Mouse (Mus musculus): Measurements from ENCODE around the gene Ptma. TPM values are rescaled to one million over a fixed set of nuclear protein-coding genes. Genes with fewer than 3 reads are reported as not detected.

Gene Ptma
- polyA plus RNA-seq, 2 experiments: 993 to 1,286 TPM

DNA sequence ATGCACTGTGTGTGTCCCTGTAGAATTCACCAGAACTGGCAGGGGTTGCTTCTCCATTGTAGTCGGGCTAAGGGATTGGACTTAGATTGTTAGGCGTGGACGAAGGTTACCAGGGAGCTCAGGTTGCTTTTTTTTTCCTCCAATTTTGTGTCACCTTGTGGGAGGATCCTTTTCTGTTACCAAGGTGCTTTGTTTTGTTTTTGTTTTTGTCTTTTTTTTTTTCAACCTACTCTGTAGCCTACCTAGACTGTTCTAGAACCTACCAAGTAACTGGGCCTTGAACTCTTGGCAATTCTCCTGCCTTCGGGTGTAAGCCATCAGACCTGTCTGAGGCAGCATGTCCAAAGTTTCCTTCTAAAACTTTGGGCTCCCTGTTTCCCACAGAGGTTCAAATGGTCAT lies 36.6 kb upstream of the Ptma start:
- H3K27ac ChIP-seq: no peak overlapping the region
- H3K27me3 ChIP-seq (ENCODE audit: control insufficient read depth, insufficient read depth, low read length): no peaks in the 10 kb centered on the region
- no peaks in the 10 kb centered on the region for H3K36me3 ChIP-seq (replicated peaks; ENCODE audit: control insufficient read depth, insufficient read depth, low read depth)
- H3K4me2 ChIP-seq (ENCODE audit: low read depth): no peak overlapping the region
- no peak for DNase-seq (ENCODE audit: low read depth in 3 of 3, low spot score in 3 of 3)
- H3K4me3 ChIP-seq (ENCODE audit: insufficient read depth in 1 of 2, low read depth in 2 of 2, low read length in 2 of 2): no peak overlapping the region
- TF ChIP-seq CTCF (IDR thresholded peaks at IDR 0.05; ENCODE audit: low read depth): no peak
- no peak for ATAC-seq (ENCODE audit: insufficient read depth)
- H3K4me1 ChIP-seq (replicated peaks; ENCODE audit: control insufficient read depth in 2 of 2, insufficient read depth in 2 of 2, low read length in 1 of 2): peaks cover 26 to 35% of the 10 kb centered on the region in 2 experiments
- 78% methylated on average over 4 of the region's 4 CpGs for WGBS (ENCODE audit: insufficient replicate concordance)
- no peak overlapping the region for H3K9ac ChIP-seq (replicated peaks)
- H3K9me3 ChIP-seq (ENCODE audit: control insufficient read depth, low read length): no peaks in the 10 kb centered on the region

DNA sequence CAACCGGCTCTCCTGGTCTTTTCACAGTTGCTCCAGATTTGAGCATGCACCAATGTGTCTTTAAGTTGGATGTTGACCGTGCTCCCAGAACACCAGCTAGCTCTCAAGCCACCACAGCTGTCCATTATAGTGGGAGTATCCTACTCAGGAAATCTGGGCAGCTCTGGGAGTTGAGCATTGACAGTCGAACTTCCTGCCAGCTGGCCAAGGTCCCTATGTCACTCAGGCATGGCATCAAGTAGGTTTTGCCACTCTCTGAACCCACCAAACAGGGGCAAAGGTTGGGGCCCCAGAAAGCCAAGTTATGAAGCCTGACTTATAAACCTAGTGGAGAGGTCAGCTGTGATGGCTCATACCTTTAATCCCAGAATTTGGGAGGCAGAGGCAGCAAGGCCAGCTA lies 35.8 kb upstream of the Ptma start:
- Histone ChIP-seq H3K4me3 (ENCODE audit: insufficient read depth in 1 of 2, low read depth in 2 of 2, low read length in 2 of 2) (no peak overlapping the region), H3K9ac (replicated peaks) (no peak overlapping the region), H3K4me1 (replicated peaks; ENCODE audit: control insufficient read depth in 2 of 2, insufficient read depth in 2 of 2, low read length in 1 of 2) (peaks cover 26 to 35% of the 10 kb centered on the region in 2 experiments), H3K36me3 (replicated peaks; ENCODE audit: control insufficient read depth, insufficient read depth, low read depth) (no peaks in the 10 kb centered on the region), H3K9me3 (ENCODE audit: control insufficient read depth, low read length) (no peaks in the 10 kb centered on the region), H3K27ac (no peak overlapping the region; the same call in 1 of the 2 replicates), H3K4me2 (ENCODE audit: low read depth) (no peak overlapping the region), H3K27me3 (ENCODE audit: control insufficient read depth, insufficient read depth, low read length) (no peaks in the 10 kb centered on the region)
- TF ChIP-seq EP300 (IDR thresholded peaks at IDR 0.05; ENCODE audit: low read depth) (no peak), CTCF (IDR thresholded peaks at IDR 0.05; ENCODE audit: low read depth) (no peak)
- ATAC-seq (ENCODE audit: insufficient read depth): no peak
- WGBS (ENCODE audit: insufficient replicate concordance): 62% methylated on average over 3 of the region's 3 CpGs
- no peak for DNase-seq (ENCODE audit: low read depth in 3 of 3, low spot score in 3 of 3)

DNA sequence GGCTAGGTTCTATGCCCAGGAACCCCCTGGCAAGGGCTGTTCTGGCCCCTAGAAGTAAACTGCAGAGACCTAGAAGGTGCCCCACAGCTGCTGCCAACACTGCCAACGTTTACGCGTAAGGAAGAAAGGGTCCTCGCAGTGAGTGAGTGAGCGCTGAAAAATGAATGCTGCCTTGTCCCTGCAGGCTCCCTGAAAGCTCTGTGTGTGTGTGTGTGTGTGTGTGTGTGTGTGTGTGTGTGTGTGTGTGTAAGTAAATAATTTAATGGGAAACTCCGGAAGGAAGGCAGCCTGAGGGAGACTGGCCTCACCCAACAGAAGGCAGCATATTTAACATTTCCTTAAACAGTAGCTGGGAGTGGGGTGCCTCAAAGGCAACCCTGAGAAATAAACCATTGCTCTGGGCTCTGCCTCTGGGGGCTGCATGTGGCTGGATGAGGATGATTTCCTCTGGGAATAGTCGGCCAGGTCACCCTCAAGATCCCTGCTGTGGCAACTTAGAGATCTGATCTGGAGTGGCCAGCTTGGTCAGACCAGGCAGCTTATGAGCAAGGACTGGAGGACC lies 34.9 kb upstream of the Ptma start:
- DNase-seq (ENCODE audit: low read depth in 3 of 3, low spot score in 3 of 3) (no peak), ATAC-seq (ENCODE audit: insufficient read depth) (no peak)
- 78% methylated on average over 7 of the region's 7 CpGs for WGBS (ENCODE audit: insufficient replicate concordance)
- no peaks in the 10 kb centered on the region for H3K9me3 ChIP-seq (ENCODE audit: control insufficient read depth, low read length)
- peak overlapping the region; percentile 54 for H3K27ac ChIP-seq
- H3K4me3 ChIP-seq (ENCODE audit: insufficient read depth in 1 of 2, low read depth in 2 of 2, low read length in 2 of 2): no peak overlapping the region
- peak overlapping the region; percentile 7 for H3K9ac ChIP-seq (replicated peaks)
- H3K36me3 ChIP-seq (replicated peaks; ENCODE audit: control insufficient read depth, insufficient read depth, low read depth): no peaks in the 10 kb centered on the region
- TF ChIP-seq EP300 (IDR thresholded peaks at IDR 0.05; ENCODE audit: low read depth) (no peak), CTCF (IDR thresholded peaks at IDR 0.05; ENCODE audit: low read depth) (no peak)
- no peak overlapping the region for H3K4me2 ChIP-seq (ENCODE audit: low read depth)
- peaks cover 24 to 32% of the 10 kb centered on the region in 2 experiments for H3K4me1 ChIP-seq (replicated peaks; ENCODE audit: control insufficient read depth in 2 of 2, insufficient read depth in 2 of 2, low read length in 1 of 2)
- H3K27me3 ChIP-seq (ENCODE audit: control insufficient read depth, insufficient read depth, low read length): no peaks in the 10 kb centered on the region

DNA sequence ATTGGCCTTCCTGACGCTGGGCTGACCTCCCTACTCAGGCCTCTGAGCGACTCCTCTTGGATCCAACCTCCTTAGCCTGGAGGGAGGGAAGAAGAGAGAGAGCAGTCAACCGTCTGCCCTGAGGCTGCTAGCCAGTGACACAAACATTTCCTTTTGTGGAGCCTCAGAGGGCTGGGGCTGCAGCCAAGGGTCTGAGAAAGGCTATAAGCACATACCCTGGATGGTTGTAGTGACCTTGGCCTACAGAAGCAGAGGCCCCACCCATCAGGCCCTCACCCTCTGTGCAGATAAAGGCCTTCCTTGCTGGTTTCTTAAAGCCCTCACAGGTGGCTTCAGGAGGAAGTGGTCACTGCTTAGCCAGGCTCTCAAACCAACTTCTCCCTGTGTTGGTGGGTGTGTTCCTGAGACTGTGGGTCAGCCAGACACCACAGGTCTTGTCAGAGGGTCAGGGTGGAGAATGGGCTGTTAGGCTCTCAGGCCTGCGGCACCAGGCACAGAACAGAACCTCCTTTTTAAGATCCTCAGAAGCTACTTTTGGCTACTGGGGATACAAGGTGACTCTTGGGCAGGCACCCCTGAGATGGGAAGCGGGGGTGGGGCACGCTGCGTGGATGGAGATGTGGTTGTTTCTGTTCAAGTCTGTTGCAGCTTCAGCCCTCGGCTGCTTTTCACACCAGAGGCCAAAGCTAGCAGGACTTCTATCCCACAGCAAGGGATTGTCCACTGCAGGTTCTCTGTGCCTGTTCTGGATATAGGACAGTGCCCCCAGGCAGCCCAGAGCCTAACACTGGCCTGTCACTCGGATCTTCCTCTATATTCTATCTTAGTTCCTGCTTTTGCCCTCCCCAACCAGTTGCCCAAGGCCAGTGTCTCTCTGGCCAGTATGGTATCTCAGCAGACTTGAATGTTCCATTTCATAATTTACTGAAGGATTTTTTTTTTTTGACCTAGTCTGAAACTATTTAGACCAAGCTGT lies 34.1 kb upstream of the Ptma start:
- ATAC-seq (ENCODE audit: insufficient read depth): no peak
- no peaks in the 10 kb centered on the region for H3K36me3 ChIP-seq (replicated peaks; ENCODE audit: control insufficient read depth, insufficient read depth, low read depth)
- H3K9me3 ChIP-seq (ENCODE audit: control insufficient read depth, low read length): no peaks in the 10 kb centered on the region
- no peak overlapping the region for H3K4me3 ChIP-seq (ENCODE audit: insufficient read depth in 1 of 2, low read depth in 2 of 2, low read length in 2 of 2)
- TF ChIP-seq CTCF (IDR thresholded peaks at IDR 0.05; ENCODE audit: low read depth) (no peak), EP300 (IDR thresholded peaks at IDR 0.05; ENCODE audit: low read depth) (no peak)
- H3K27me3 ChIP-seq (ENCODE audit: control insufficient read depth, insufficient read depth, low read length): no peaks in the 10 kb centered on the region
- H3K4me1 ChIP-seq (replicated peaks; ENCODE audit: control insufficient read depth in 2 of 2, insufficient read depth in 2 of 2, low read length in 1 of 2): peaks cover 23 to 30% of the 10 kb centered on the region in 2 experiments
- peak overlapping the region; percentile 7 for H3K9ac ChIP-seq (replicated peaks)
- peak overlapping the region; percentile 54 for H3K27ac ChIP-seq
- no peak for DNase-seq (ENCODE audit: low read depth in 3 of 3, low spot score in 3 of 3)
- peak overlapping the region; percentile 11; the same call in 1 of the 2 replicates for H3K4me2 ChIP-seq (ENCODE audit: low read depth)
- WGBS (ENCODE audit: insufficient replicate concordance): 50% methylated on average over 9 of the region's 9 CpGs

DNA sequence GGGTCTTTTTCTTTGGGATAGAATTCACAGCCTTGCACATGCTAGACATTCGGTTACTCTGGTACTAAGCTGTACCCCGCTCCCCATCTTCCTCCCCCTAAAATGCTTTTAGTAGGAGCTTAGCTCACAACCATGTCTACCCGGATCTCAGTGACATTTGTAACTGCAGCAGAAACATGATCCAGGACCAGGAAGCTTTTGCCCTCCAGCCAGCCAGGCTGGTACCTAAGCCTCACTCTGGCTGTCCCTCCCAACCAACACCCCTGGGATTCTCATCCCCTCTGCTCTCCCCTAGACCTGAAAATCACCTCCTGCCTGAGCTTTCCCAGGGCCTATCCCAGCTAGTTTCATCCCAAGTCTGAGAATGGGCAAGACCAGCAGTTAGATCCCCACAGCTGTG lies 32.7 kb upstream of the Ptma start:
- Histone ChIP-seq H3K36me3 (replicated peaks; ENCODE audit: control insufficient read depth, insufficient read depth, low read depth) (no peaks in the 10 kb centered on the region), H3K27ac (no peak overlapping the region), H3K27me3 (ENCODE audit: control insufficient read depth, insufficient read depth, low read length) (no peaks in the 10 kb centered on the region), H3K4me1 (replicated peaks; ENCODE audit: control insufficient read depth in 2 of 2, insufficient read depth in 2 of 2, low read length in 1 of 2) (peaks cover 15 to 35% of the 10 kb centered on the region in 2 experiments), H3K4me2 (ENCODE audit: low read depth) (no peak overlapping the region), H3K9ac (replicated peaks) (no peak overlapping the region), H3K9me3 (ENCODE audit: control insufficient read depth, low read length) (no peaks in the 10 kb centered on the region), H3K4me3 (ENCODE audit: insufficient read depth in 1 of 2, low read depth in 2 of 2, low read length in 2 of 2) (no peak overlapping the region)
- no peak for TF ChIP-seq EP300 (IDR thresholded peaks at IDR 0.05; ENCODE audit: low read depth)
- TF ChIP-seq CTCF (IDR thresholded peaks at IDR 0.05; ENCODE audit: low read depth): no peak
- DNase-seq (ENCODE audit: low read depth in 3 of 3, low spot score in 3 of 3) (no peak), ATAC-seq (ENCODE audit: insufficient read depth) (no peak)
- 70% methylated on average over 3 of the region's 3 CpGs for WGBS (ENCODE audit: insufficient replicate concordance)
